ENCODE assay signal across 8 mouse cellular contexts in the genomic region with DNA sequence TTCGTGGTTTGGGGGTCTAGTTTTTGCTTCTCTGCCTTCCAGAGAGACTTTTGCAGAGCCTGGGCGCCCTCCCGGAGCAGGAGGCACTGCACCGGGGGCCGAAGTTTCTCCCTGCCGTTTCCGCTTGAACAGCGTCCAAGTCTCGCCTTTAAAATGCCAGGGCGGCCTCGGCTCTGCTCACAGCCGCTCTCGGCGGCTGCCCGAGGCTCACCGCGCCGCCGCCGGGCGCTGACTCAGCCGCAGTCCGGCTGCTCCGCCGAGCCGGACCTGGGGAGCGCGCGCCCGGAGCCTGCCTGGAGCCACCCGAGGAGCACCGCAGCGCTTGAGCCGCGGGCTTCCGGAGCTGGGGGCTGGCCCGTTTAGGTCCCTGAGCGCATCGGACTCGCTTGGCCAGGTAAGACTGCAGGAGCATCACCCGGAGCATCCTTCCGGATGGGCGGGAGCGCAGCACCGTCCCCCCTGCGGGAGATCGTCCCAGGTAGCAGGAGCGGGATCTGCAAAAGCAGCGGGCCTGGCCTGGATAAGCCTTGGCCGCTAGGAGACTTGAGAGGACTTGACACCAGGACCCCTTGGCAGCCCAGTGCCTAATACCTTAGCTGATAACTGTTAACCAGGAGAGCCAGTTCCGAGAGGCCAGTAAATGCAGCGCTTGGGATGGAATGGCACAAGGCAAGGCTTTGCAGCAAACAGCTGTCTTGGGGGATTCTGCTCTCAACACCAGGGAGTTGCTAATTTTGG. TPM values are rescaled to one million over a fixed set of nuclear protein-coding genes. Genes with fewer than 3 reads are reported as not detected.
DNase-seq lines count a peak whose midpoint lies in the region; ATAC-seq and TF ChIP-seq lines count a peak whose summit lies in the region.

Gm2115 (plus strand) TSS at position 159 of the 738 bp plus-strand sequence.

- H3K27ac ChIP-seq in heart, embryonic 10.5 days: 0 out of 2 replicates have a peak within 1 kb of the TSS, but pooled peaks have one; percentile 53
- H3K27ac ChIP-seq in heart, postnatal 0 days (ENCODE audit: low read depth): no peak within 1 kb of the TSS

- peak within 1 kb of the TSS; percentile 67 for H3K4me2 ChIP-seq in heart, postnatal 0 days (ENCODE audit: low read depth, low read length)

- 1% methylated on average over 52 of the region's 52 CpGs for WGBS in heart, embryonic 10.5 days
- 1% methylated on average over 52 of the region's 52 CpGs for WGBS in heart, postnatal 0 days
- WGBS in lung, adult 2 months: 2% methylated on average over 52 of the region's 52 CpGs

- DNase-seq in heart, embryonic 10.5 days (ENCODE audit: low spot score): no peak
- DNase-seq in heart, adult 9 months (ENCODE audit: low spot score in 2 of 2): no peak
- peak; percentile 63 for DNase-seq in embryo, embryonic 10 days (ENCODE audit: low spot score)
- DNase-seq in heart, postnatal 0 days (ENCODE audit: low spot score): peak; percentile 16
- DNase-seq in kidney, postnatal 36 days: peak; percentile 54 to 81
- peak; percentile 55 for DNase-seq in lung, adult 2 months
- DNase-seq in retina, embryonic 14.5 days (ENCODE audit: low spot score): peak; percentile 56
- DNase-seq in T-cell, adult 2 months (ENCODE audit: low spot score): no peak

- no peak for TF ChIP-seq CTCF in heart, postnatal 0 days (IDR thresholded peaks at IDR 0.05; ENCODE audit: low read depth)
- TF ChIP-seq CTCF in lung, adult 2 months (IDR thresholded peaks at IDR 0.05; ENCODE audit: insufficient read depth, low read length): no peak

- no peaks in the 10 kb centered on the region for H3K36me3 ChIP-seq in heart, embryonic 10.5 days
- H3K36me3 ChIP-seq in heart, postnatal 0 days (replicated peaks; ENCODE audit: control insufficient read depth, insufficient read depth, low read length): no peaks in the 10 kb centered on the region

- 0 out of 2 replicates have a peak, but pooled peaks have one; percentile 9 for TF ChIP-seq POLR2A in lung, adult 2 months (IDR thresholded peaks at IDR 0.05; ENCODE audit: borderline replicate concordance, extremely low read depth, low read depth, low read length)

- H3K9ac ChIP-seq in heart, postnatal 0 days (replicated peaks; ENCODE audit: low read depth, low read length): 0 out of 2 replicates have a peak within 1 kb of the TSS, but pooled peaks have one; percentile 25

- peaks cover 8% of the 10 kb centered on the region; the same call in 1 of the 2 replicates for H3K4me1 ChIP-seq in heart, embryonic 10.5 days
- no peaks in the 10 kb centered on the region for H3K4me1 ChIP-seq in heart, postnatal 0 days (ENCODE audit: control insufficient read depth, insufficient read depth)
- 0 out of 2 replicates have a peak, but pooled peaks cover 2% of the 10 kb centered on the region for H3K4me1 ChIP-seq in lung, adult 2 months (ENCODE audit: control insufficient read depth, insufficient read depth, low read length)

- ATAC-seq in heart, postnatal 0 days (ENCODE audit: insufficient read depth, low read depth): peak; percentile 62

- no peak for TF ChIP-seq EP300 in heart, postnatal 0 days (IDR thresholded peaks at IDR 0.05; ENCODE audit: low read depth)

- H3K27me3 ChIP-seq in heart, embryonic 10.5 days (ENCODE audit: insufficient read depth, poor library complexity, severe bottlenecking): peaks cover 33% of the 10 kb centered on the region
- peaks cover 29% of the 10 kb centered on the region for H3K27me3 ChIP-seq in heart, postnatal 0 days (ENCODE audit: control insufficient read depth, insufficient read depth, low read length)

- H3K4me3 ChIP-seq in heart, embryonic 10.5 days: peak within 1 kb of the TSS; percentile 61
- peak within 1 kb of the TSS; percentile 46 for H3K4me3 ChIP-seq in heart, postnatal 0 days (ENCODE audit: low read depth, low read length)
- H3K4me3 ChIP-seq in lung, adult 2 months (replicated peaks; ENCODE audit: extremely low read depth, low read depth, low read length): peak within 1 kb of the TSS; percentile 32

- no peaks in the 10 kb centered on the region for H3K9me3 ChIP-seq in heart, embryonic 10.5 days
- H3K9me3 ChIP-seq in heart, postnatal 0 days (replicated peaks; ENCODE audit: control insufficient read depth, low read length): no peaks in the 10 kb centered on the region

RNA-seq across cellular contexts. Expression of gene Gm2115, which starts in this region (rescaled TPM):
- 0.06 TPM in 2 replicates for polyA plus RNA-seq in heart, embryonic 10.5 days (2016; fragmentation: Nextera tagmentation; extraction: Ambion mirVana)
- 1.1 TPM in 1 of 2 replicates, not detected in the other for total RNA-seq in heart, postnatal 0 days (2014; rRNA removed; ENCODE audit: low replicate concordance)
- 0.04 TPM in 1 of 2 replicates, not detected in the other for polyA plus RNA-seq in heart, postnatal 0 days (2015; fragmentation: Nextera tagmentation; extraction: Ambion mirVana)
- polyA plus RNA-seq in lung, adult 2 months (2012; rRNA removed): 0.93 and 2.2 TPM in 2 replicates

Comparison
In these comparisons a context has a peak if more than half of its experiments do, and no peak if none do; other contexts are left out.
1. DNase-seq: peak in embryo, embryonic 10 days (single experiment), heart, postnatal 0 days (single experiment), kidney, postnatal 36 days (2 of 2), lung, adult 2 months (single experiment) and retina, embryonic 14.5 days (single experiment); none in heart, embryonic 10.5 days (single experiment), heart, adult 9 months (0 of 2) and T-cell, adult 2 months (single experiment).
2. Peak in every context shown above with its lines, with median percentiles within 50 percentile points of each other: H3K4me3 ChIP-seq.